Mouse (Mus musculus): Measurements from ENCODE around the gene Lyrm7.
"Not testable (repeated sequence)": the region's sequence is repeated elsewhere in the genome, so short reads cannot be mapped to it uniquely, and the experiment has no call there.

Gene Lyrm7

DNA sequence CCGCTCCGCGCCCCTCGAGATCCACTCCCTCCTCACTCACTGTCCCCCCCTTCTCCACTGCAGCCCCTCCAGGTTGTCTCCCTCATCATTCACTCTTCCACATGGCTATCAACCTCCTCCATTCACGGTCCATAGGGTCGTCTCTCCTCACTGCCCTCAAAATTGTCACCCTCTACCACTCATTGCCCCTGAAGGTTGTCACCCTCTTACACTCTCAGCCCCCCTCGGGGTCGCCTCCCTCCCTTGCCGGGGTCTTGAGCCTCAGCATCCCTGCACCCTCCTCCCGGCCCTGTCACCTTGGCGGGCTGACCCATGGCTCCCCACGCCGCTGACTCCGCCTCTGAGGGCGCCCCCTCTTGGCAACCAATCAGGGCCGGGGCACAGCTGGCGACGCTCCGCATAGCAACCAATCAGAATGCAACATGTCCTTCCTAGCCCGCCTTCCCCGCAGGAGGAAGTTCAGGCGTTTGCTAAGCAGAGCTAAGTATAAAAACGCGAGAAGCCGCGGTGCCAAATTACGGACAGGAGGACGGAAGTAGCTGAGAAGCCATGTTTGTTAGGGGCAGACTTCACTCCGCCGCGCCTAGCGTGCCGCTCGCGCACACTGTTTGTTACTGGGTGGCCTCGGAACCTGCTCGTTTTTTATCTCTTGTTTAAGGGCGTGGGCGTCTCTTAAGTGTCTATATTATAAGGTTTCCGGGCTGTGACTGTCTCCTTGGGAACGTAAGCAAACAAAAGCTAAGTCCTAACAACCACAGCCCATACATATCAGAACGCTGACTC, at the start of gene Lyrm7:
Lyrm7 (minus strand) TSS at position 661 of the 783 bp plus-strand sequence.
- DNase-seq (ENCODE audit: low spot score), result peak; percentile 98

DNA sequence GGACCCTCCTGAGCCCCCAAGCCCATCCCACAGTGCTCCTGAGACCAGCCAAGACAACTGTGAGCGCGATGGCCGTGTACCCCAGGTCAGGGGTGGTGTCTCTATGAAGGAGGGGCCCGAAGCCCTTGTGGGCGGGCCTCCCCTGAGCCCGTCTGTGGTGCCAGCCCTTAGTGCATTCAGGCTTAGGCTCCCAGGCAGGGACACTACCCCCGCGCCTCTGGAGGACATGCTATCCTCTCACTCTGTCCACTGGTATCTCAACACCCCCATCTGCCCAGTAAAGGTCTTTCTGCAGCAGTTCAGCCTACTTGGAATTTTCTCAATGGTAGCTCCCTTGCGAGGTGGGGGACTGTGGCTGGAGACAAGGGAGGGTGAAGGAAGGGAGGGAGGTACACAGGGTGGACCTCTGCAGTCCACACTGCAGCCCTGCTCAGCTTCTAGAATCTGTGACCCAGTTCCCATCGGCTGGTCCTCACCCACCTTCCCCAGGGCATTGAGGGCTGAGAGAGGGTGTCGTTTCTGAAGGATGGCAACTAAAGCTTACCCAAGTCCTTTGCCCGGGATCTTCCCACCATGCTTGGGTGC, 49.5 kb upstream of the Lyrm7 start:
- DNase-seq (ENCODE audit: low spot score), result no peak

DNA sequence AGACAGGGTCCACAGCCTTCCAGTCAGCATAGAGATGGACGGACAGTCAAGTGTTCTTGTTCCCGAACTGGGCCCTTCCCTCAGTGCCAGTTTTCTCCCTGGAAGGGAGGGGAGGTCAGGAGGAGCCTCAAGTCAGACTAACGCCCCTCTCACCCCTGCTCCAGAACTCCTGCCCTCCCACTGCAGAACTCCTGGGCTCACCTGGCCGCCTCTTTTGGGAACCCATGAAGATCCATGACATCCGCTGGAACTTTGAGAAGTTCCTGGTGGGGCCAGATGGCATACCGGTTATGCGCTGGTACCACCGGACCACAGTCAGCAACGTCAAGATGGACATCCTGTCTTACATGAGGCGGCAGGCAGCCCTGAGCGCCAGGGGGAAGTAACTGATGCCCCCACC, 48.6 kb upstream of the Lyrm7 start:
- no peak for DNase-seq (ENCODE audit: low spot score)

DNA sequence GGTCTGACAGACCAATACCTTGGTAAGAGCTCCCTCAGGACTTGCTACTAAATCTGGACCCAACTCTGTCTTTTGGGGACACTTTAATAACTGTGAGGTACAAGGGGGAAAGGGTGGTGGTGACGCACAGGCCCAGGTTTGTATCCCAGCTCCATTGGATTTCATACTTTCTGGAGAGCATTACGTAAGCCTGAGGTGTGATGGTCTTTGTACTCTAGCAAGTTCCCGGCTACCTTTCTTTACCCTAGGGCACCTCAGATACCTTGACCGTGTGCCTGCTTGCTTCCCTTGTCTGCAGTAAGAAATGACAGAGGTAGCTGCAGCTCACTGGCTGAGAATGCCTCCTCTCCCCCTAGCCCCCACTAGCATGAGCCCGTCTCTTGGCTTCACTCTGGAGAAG, 46.5 kb upstream of the Lyrm7 start:
- no peak for DNase-seq (ENCODE audit: low spot score)

GRCm38 (mm10) chr11:54906466-54906865, 45.8 kb upstream of the Lyrm7 start:
- no peak for DNase-seq (ENCODE audit: low spot score)

GRCm38 (mm10) chr11:54905931-54906330, 45.2 kb upstream of the Lyrm7 start:
- DNase-seq (ENCODE audit: low spot score), result no peak

GRCm38 (mm10) chr11:54905086-54905485, 44.4 kb upstream of the Lyrm7 start:
- no peak for DNase-seq (ENCODE audit: low spot score)

DNA sequence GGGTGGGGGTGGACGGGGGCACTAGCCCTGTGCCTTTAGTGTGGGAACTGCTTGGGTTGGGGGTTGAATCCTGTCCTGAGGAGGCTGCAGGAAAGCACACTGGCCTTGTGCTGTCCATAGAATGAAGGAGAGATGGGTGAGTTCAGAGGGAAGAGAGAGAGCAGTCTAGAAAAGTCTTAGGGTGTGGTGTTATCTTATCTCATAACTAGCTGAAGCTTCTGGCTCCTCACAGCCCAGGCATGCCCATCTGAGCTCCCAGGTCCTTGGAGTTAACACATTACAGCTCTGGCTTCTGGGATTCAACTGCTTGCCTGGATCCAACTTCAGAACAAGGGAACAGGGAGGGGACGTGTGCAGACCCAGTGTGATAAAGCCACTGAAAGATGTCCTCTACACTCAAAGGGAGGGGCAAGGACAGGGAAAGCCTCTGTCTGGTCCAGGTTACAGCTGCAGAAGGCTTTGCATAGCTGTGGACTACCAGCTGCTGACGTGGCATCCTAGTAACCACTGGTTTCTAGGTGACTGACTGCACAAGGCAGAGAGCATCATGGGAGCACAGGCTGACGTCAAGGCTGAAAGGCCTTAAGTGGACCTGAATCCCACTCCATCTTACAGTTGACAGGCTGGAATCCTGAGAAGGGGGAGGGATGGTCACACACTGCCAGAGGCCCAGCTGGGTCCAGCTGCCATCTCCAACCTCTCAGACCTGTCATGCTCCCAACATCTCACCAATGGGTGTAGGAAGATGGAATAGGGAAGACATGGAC, 43.4 kb upstream of the Lyrm7 start:
- peak; percentile 59 for DNase-seq (ENCODE audit: low spot score)

GRCm38 (mm10) chr11:54903339-54903738, 42.6 kb upstream of the Lyrm7 start:
- no peak for DNase-seq (ENCODE audit: low spot score)

GRCm38 (mm10) chr11:54902333-54903323, 41.9 kb upstream of the Lyrm7 start, which contains the start of gene Gpx3:
TSS of gene Gpx3 (plus strand) at chr11:54902453.
- DNase-seq (ENCODE audit: low spot score), result peak; percentile 91

GRCm38 (mm10) chr11:54899657-54900056, 38.9 kb upstream of the Lyrm7 start:
- DNase-seq (ENCODE audit: low spot score), result no peak

DNA sequence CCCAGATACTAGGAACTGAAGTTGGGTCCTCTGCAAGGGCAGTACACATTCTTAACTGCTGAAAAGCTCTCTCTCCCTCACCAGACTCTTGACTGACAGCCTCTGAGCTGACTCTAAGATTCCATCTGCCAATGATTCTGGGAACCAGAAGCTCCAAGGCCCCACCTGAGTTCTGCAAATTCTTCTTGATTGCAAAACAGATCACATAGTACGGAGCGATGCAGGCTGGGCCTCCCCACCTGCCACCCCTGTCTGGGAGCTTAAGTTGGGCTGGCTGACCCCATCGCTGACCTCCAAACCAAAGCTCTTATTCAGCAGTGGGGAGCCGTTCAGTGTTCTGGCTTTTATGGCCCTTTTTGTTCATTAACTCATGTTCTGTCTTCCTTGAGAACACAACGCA, 36.8 kb upstream of the Lyrm7 start:
- DNase-seq (ENCODE audit: low spot score), result peak; percentile 34

DNA sequence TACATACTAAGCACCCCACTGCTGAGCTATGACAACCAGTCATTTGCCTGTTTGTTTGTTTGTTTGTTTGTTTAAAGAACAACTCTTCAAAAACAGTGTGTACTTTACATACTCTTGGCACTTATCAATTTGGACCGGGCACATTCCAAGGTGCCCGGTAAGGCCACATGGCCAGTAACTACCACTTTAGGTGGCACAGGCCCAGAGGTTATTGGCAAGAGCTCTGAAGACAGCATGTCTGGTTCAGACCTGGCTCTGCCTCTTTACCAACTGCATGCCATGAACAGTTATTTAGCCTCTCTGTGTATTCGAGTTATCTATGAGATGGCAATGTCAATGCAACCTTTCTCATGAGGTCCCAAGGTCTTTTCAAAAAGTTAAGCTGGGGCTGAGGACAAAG, 35.9 kb upstream of the Lyrm7 start:
- DNase-seq (ENCODE audit: low spot score), result not testable (repeated sequence)

DNA sequence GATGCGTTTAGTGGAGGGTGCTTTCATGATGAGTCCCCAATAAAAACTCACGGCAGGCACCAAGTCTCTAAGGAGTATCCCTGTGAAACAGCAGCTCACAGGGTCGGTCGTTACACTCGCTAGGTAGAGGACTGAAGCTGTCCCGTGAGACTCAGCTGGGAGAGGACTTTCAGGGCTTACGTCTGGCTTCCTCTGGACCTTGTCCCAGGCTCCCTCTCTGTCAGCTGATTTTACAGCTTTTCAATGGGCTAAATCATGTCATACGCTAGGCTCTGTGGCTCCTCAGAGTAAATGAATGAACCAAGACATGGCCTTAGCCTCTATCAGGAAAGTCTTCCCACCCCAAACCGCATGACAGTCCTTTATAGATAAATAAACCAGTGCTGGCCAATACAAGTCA, 33.9 kb upstream of the Lyrm7 start:
- no peak for DNase-seq (ENCODE audit: low spot score)

GRCm38 (mm10) chr11:54892091-54892490, 31.4 kb upstream of the Lyrm7 start:
- DNase-seq (ENCODE audit: low spot score), result peak; percentile 24

DNA sequence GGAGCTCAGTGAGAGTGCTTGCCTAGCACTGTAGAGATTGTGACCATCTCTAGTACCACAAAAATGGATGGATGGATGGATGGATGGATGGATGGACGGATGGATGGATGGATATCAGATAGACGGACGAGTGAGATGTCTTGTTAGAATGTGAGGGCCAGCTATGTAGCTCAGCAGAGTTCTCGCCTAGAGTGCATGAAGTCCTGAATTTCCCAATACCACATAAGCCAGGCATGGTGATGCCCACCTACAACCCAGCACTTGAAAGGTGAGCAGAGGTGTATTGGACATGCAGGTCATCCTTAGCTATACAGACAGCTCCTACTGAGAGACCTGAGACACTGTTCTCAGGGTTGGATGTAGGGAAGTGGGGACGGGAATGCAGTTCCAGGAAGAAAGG, 30.6 kb upstream of the Lyrm7 start:
- DNase-seq (ENCODE audit: low spot score), result no peak

- DNase-seq (ENCODE audit: low spot score), result no peak
These were observed 27.2 kb upstream of the Lyrm7 start for GRCm38 (mm10) chr11:54887927-54888326.

DNA sequence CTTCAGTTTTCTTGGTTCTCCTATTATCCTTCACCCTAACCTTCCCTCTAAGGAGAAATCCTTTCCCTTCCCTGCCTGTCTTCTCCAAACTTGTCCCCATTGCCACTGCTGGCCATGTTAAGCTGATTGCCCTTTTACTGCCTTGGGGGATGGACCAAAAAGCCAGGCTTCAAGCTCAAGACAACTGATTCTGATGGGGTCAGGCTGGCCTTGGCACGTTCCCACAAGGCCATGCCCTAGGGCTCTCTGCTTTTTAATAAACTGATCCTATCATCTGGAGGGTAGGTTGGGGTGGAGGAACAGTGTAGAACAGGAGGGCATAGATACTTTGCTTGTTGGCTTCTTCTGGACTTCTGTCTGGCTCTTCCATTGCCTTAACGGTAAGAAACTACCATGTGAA, 24.7 kb upstream of the Lyrm7 start:
- DNase-seq (ENCODE audit: low spot score), result no peak

GRCm38 (mm10) chr11:54884937-54885336, 24.2 kb upstream of the Lyrm7 start:
- DNase-seq (ENCODE audit: low spot score), result peak; percentile 52

- DNase-seq (ENCODE audit: low spot score), result no peak
These were observed 23.6 kb upstream of the Lyrm7 start for GRCm38 (mm10) chr11:54884197-54884828.

DNA sequence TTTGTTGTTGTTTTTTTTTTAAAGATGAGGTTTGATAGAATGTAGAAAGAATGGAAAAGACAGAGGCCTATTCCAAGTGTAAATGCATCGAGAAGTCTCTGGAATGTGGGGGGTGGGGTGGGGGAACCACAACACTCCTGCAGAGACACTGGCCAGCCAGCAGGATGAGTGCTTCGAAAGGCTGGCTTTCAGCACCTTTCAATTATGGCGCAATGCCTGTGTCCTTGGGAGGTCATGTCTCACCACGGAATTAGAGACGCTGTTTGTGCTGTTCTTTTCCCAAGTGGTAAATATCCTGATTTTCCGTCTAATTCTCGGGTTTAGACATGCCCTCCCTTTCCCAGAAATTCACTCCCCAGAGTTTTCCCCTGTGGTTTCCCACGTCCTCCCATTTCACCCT, 22.0 kb upstream of the Lyrm7 start:
- DNase-seq (ENCODE audit: low spot score), result peak; percentile 54
